Mouse (Mus musculus) CD4-positive naive resting alpha-beta T cell, adult 57 days (primary cell): ENCODE measurements around the gene Vmn2r55. TPM values are rescaled to one million over a fixed set of nuclear protein-coding genes. Genes with fewer than 3 reads are reported as not detected.

Experiments used
- total RNA-seq: library from RNA; stranded (reverse); gene quantifications from one replicate; pipeline ENCODE4 v1.2.4, GENCODE M21; 2023

Vmn2r55 gene
- not detected for total RNA-seq

GRCm38 (mm10) chr7:12684903-12685302 lies at the start of gene Vmn2r55:
TSS of gene Vmn2r55 (minus strand) at chr7:12685003.

GRCm38 (mm10) chr7:12640219-12640618 lies 44.6 kb downstream of the Vmn2r55 start, which contains the start of gene Vmn2r54:
TSS of gene Vmn2r54 (minus strand) at chr7:12640319.

GRCm38 (mm10) chr7:12608688-12609087 lies 76.1 kb downstream of the Vmn2r55 start, which contains the start of gene Vmn2r53:
TSS of gene Vmn2r53 (minus strand) at chr7:12608788.

Other genes with a start within 250 kb of the Vmn2r55 start
- 6.8 TPM for gene Zfp606, start 206.7 kb downstream of the Vmn2r55 start, total RNA-seq
- not detected for gene 2900092C05Rik, start 172.5 kb downstream of the Vmn2r55 start, total RNA-seq
- gene Vmn2r53, start 76.2 kb downstream of the Vmn2r55 start, total RNA-seq = 0.09 TPM
- gene Vmn2r54, start 44.7 kb downstream of the Vmn2r55 start, total RNA-seq = not detected
- gene Vmn2r56, start 50.0 kb upstream of the Vmn2r55 start, total RNA-seq = not detected
- gene Zscan18, start 118.6 kb upstream of the Vmn2r55 start, total RNA-seq = 18.7 TPM
- gene Zfp329, start 133.9 kb upstream of the Vmn2r55 start, total RNA-seq = 14.3 TPM
- 94.9 TPM for gene Zfp110, start 149.8 kb upstream of the Vmn2r55 start, total RNA-seq
- 1.8 TPM for gene Zfp128, start 196.2 kb upstream of the Vmn2r55 start, total RNA-seq
- 10.0 TPM for gene Zscan22, start 212.8 kb upstream of the Vmn2r55 start, total RNA-seq
- gene Rps5, start 237.3 kb upstream of the Vmn2r55 start, total RNA-seq = 2,861 TPM
- 1.0 TPM for gene Rnf225, start 242.4 kb upstream of the Vmn2r55 start, total RNA-seq